Mouse (Mus musculus) megakaryocyte, embryonic 14.5 days (primary cell): ENCODE data around the gene Rbp3.

Experiments
- FLI1 ChIP-seq: IDR thresholded peaks from 2 replicates; pipeline ENCODE4 v1.6.1; 2012; ENCODE audit warnings: low read length, inconsistent platforms, mixed read lengths
- GATA1 ChIP-seq: IDR thresholded peaks from 3 replicates; pipeline ENCODE4 v1.6.1; 2012; ENCODE audit warnings: mixed read lengths, low read length, inconsistent platforms, borderline replicate concordance

- TF ChIP-seq GATA1: no peak
- TF ChIP-seq FLI1: no peak
Observed at GRCm38 (mm10) chr14:33922771-33923167, 31.0 kb upstream of the Rbp3 start.
